Comparison of ENCODE assay signal across 8 mouse cellular contexts in the genomic region with DNA sequence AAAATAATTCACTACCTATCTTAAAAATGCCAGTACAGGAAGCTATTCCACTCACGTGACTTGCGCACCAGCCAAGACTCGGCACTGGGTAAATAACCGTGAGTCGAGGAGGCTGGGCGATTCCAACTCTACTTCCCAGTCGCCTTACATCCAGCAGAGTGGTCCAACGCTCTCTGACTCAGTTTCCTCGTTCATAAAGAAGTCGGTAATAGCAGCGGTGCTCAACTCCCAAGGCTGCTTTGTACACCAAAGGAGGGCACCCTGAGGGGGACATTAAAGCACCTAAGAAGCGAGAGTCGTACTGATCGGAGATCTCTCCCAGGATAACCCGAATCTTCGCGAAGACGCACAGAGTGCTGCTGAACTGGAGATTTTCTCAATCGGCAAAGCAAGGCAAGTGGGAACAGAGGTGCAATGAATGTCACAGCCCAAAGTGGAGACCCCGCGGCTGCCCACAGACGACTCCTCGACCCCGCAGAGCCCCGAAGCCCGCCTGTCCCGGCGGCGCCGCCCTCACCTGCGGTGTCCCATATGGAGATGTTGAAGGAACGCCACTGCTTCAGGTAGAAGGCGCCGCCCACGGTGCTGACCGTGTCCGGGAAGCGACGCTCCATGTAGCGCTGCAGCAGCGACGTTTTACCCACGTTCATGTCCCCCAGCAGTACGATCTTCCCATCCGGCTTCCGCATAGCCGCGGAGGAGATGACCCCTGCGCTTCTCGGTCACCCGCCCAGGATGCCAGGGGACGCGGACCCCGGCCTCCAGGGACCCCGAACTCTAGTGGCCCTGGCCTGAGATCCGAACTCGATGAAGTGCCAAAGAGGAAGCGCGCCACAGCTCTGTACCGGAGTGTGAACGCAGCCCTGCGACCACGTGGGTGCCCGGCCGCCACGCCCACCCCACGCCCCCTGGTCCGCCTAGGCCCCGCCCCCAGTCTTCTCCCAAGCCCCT. TPM values are rescaled to one million over a fixed set of nuclear protein-coding genes. Genes with fewer than 3 reads are reported as not detected.
A peak's percentile ranks its signal among the peaks of the same experiment; 100 is the strongest.
DNase-seq lines count a peak whose midpoint lies in the region; ATAC-seq and TF ChIP-seq lines count a peak whose summit lies in the region.

Rab20 (minus strand) TSS at position 900 of the 951 bp plus-strand sequence.

- TF ChIP-seq CTCF in gastrocnemius, adult 2 months (IDR thresholded peaks at IDR 0.05): no peak
- no peak for TF ChIP-seq CTCF in testis, adult 2 months (IDR thresholded peaks at IDR 0.05; ENCODE audit: control insufficient read depth, insufficient read depth, insufficient replicate concordance, low read depth, low read length)

- WGBS in hindbrain, embryonic 13.5 days: under 1% methylated on average over 68 of the region's 69 CpGs
- under 1% methylated on average over 50 of the region's 69 CpGs for WGBS in limb, embryonic 14.5 days
- WGBS in midbrain, embryonic 14.5 days: under 1% methylated on average over 68 of the region's 69 CpGs

- H3K36me3 ChIP-seq in hindbrain, embryonic 13.5 days: no peaks in the 10 kb centered on the region
- no peaks in the 10 kb centered on the region for H3K36me3 ChIP-seq in limb, embryonic 14.5 days (ENCODE audit: control insufficient read depth, insufficient read depth, low read length)
- no peaks in the 10 kb centered on the region for H3K36me3 ChIP-seq in midbrain, embryonic 14.5 days (ENCODE audit: control insufficient read depth, insufficient read depth, low read length)
- no peaks in the 10 kb centered on the region for H3K36me3 ChIP-seq in testis, adult 2 months (ENCODE audit: control insufficient read depth, insufficient read depth, low read length)

- peak within 1 kb of the TSS; percentile 61 for H3K9ac ChIP-seq in hindbrain, embryonic 13.5 days
- peak within 1 kb of the TSS; percentile 45; the same call in 1 of the 2 replicates for H3K9ac ChIP-seq in limb, embryonic 14.5 days (ENCODE audit: low read depth, low read length, severe bottlenecking)
- H3K9ac ChIP-seq in midbrain, embryonic 14.5 days (replicated peaks; ENCODE audit: low read length): peak within 1 kb of the TSS; percentile 34; the same call in 1 of the 2 replicates

- H3K9me3 ChIP-seq in hindbrain, embryonic 13.5 days: no peaks in the 10 kb centered on the region
- H3K9me3 ChIP-seq in limb, embryonic 14.5 days (ENCODE audit: control insufficient read depth, low read length): no peaks in the 10 kb centered on the region
- H3K9me3 ChIP-seq in midbrain, embryonic 14.5 days (ENCODE audit: control insufficient read depth, low read length): no peaks in the 10 kb centered on the region

- peaks cover 96% of the 10 kb centered on the region for H3K27me3 ChIP-seq in hindbrain, embryonic 13.5 days
- H3K27me3 ChIP-seq in limb, embryonic 14.5 days (ENCODE audit: control insufficient read depth, insufficient read depth, low read length): peaks cover 41% of the 10 kb centered on the region
- H3K27me3 ChIP-seq in midbrain, embryonic 14.5 days (ENCODE audit: control insufficient read depth, insufficient read depth, low read length): peaks cover 58% of the 10 kb centered on the region
- no peaks in the 10 kb centered on the region for H3K27me3 ChIP-seq in testis, adult 2 months (ENCODE audit: control insufficient read depth, insufficient read depth, low read length)

- peak within 1 kb of the TSS; percentile 77 for H3K27ac ChIP-seq in gastrocnemius, adult 2 months
- no peak within 1 kb of the TSS for H3K27ac ChIP-seq in hindbrain, embryonic 13.5 days
- H3K27ac ChIP-seq in limb, embryonic 14.5 days (replicated peaks; ENCODE audit: low read depth, low read length): no peak within 1 kb of the TSS
- H3K27ac ChIP-seq in midbrain, embryonic 14.5 days (replicated peaks; ENCODE audit: low read depth, low read length): no peak within 1 kb of the TSS
- peak within 1 kb of the TSS; percentile 77 for H3K27ac ChIP-seq in testis, adult 2 months (ENCODE audit: control insufficient read depth, insufficient read depth, low read depth, low read length)

- peaks cover 29% of the 10 kb centered on the region for H3K4me1 ChIP-seq in hindbrain, embryonic 13.5 days (replicated peaks)
- peaks cover 20% of the 10 kb centered on the region for H3K4me1 ChIP-seq in limb, embryonic 14.5 days (ENCODE audit: control insufficient read depth, insufficient read depth, low read length)
- peaks cover 14% of the 10 kb centered on the region for H3K4me1 ChIP-seq in midbrain, embryonic 14.5 days (ENCODE audit: control insufficient read depth, insufficient read depth, low read length)
- H3K4me1 ChIP-seq in testis, adult 2 months (ENCODE audit: control insufficient read depth, insufficient read depth, low read length): peaks cover 36% of the 10 kb centered on the region

- intact Hi-C loops in gastrocnemius, adult 2 months (cut with DNase I): no loop called here

- peak; percentile 76 for ATAC-seq in hindbrain, embryonic 13.5 days (ENCODE audit: low FRiP score)
- ATAC-seq in limb, embryonic 14.5 days (ENCODE audit: low FRiP score, low read depth): peak; percentile 81
- peak; percentile 69 for ATAC-seq in midbrain, embryonic 14.5 days (ENCODE audit: low FRiP score, low TSS enrichment)

- no peak for TF ChIP-seq POLR2A in limb, embryonic 14.5 days (IDR thresholded peaks at IDR 0.05; ENCODE audit: borderline replicate concordance, extremely low read depth, insufficient read depth, insufficient read length)
- peak; percentile 61 for TF ChIP-seq POLR2A in testis, adult 2 months (IDR thresholded peaks at IDR 0.05; ENCODE audit: control insufficient read depth, low read depth, low read length)

- peak within 1 kb of the TSS; percentile 74 for H3K4me2 ChIP-seq in hindbrain, embryonic 13.5 days
- peak within 1 kb of the TSS; percentile 100 for H3K4me2 ChIP-seq in limb, embryonic 14.5 days (replicated peaks; ENCODE audit: low read depth, low read length, severe bottlenecking)
- H3K4me2 ChIP-seq in midbrain, embryonic 14.5 days (ENCODE audit: low read length): peak within 1 kb of the TSS; percentile 89

- H3K4me3 ChIP-seq in gastrocnemius, adult 2 months: peak within 1 kb of the TSS; percentile 81
- H3K4me3 ChIP-seq in hindbrain, embryonic 13.5 days: peak within 1 kb of the TSS; percentile 49
- peak within 1 kb of the TSS; percentile 53 for H3K4me3 ChIP-seq in limb, embryonic 14.5 days (replicated peaks; ENCODE audit: low read length)
- peak within 1 kb of the TSS; percentile 43 for H3K4me3 ChIP-seq in midbrain, embryonic 14.5 days (replicated peaks; ENCODE audit: low read depth, low read length)
- peak within 1 kb of the TSS; percentile 93 for H3K4me3 ChIP-seq in testis, adult 2 months (ENCODE audit: control insufficient read depth, low read depth, low read length)

- peak; percentile 34 for DNase-seq in layer of hippocampus, adult 11-12 months (ENCODE audit: low spot score)
- DNase-seq in layer of hippocampus, adult 9-10 months (ENCODE audit: low spot score): no peak
- peak; percentile 86 for DNase-seq in adrenal gland, postnatal 10 days
- DNase-seq in gastrocnemius, adult 2 months: peak; percentile 80
- peak; percentile 70 for DNase-seq in limb, embryonic 14.5 days (ENCODE audit: low spot score)
- peak; percentile 64 for DNase-seq in midbrain, embryonic 14.5 days

RNA-seq across cellular contexts. Expression of gene Rab20, which starts in this region (rescaled TPM):
- total RNA-seq in adrenal gland, postnatal 10 days (2021): 1 to 10 TPM; 5.1 to 5.7 TPM
- 1 to 10 TPM; 1.3 to 2.5 TPM for total RNA-seq in gastrocnemius, adult 2 months (2021)
- 1.1 and 1.8 TPM in 2 replicates for polyA plus RNA-seq in hindbrain, embryonic 13.5 days (2015; fragmentation: Nextera tagmentation; extraction: Ambion mirVana)
- polyA plus RNA-seq in limb, embryonic 14.5 days (2012; rRNA removed): 1.6 and 1.8 TPM in 2 replicates
- polyA plus RNA-seq in limb, embryonic 14.5 days (2014; fragmentation: Nextera tagmentation; extraction: Ambion mirVana): 1.7 and 2.1 TPM in 2 replicates
- polyA plus RNA-seq in midbrain, embryonic 14.5 days (2014; fragmentation: Nextera tagmentation; extraction: Ambion mirVana): 0.25 and 0.31 TPM in 2 replicates
- 16.1 and 22.8 TPM in 2 replicates for polyA plus RNA-seq in testis, adult 2 months (2012; rRNA removed)

Comparison
In these comparisons a context has a peak if more than half of its experiments do, and no peak if none do; other contexts are left out.
1. Peak in DNase-seq, ATAC-seq, H3K4me3 ChIP-seq, H3K9ac ChIP-seq and H3K4me2 ChIP-seq in midbrain, embryonic 14.5 days; RNA of the gene not detected or under 1 TPM.
2. H3K27ac ChIP-seq: peak in gastrocnemius, adult 2 months (single experiment) and testis, adult 2 months (single experiment); none in hindbrain, embryonic 13.5 days (single experiment), limb, embryonic 14.5 days (single experiment) and midbrain, embryonic 14.5 days (single experiment).
3. H3K4me3 ChIP-seq: peak in every context shown above with its lines; median percentile 93 in testis, adult 2 months; 81 in gastrocnemius, adult 2 months; 53 in limb, embryonic 14.5 days; 49 in hindbrain, embryonic 13.5 days; 43 in midbrain, embryonic 14.5 days.
4. Peak in every context shown above with its lines, with median percentiles within 50 percentile points of each other: ATAC-seq, H3K4me2 ChIP-seq and H3K9ac ChIP-seq.